Mouse (Mus musculus): ENCODE measurements around the gene Vps52.

DNA sequence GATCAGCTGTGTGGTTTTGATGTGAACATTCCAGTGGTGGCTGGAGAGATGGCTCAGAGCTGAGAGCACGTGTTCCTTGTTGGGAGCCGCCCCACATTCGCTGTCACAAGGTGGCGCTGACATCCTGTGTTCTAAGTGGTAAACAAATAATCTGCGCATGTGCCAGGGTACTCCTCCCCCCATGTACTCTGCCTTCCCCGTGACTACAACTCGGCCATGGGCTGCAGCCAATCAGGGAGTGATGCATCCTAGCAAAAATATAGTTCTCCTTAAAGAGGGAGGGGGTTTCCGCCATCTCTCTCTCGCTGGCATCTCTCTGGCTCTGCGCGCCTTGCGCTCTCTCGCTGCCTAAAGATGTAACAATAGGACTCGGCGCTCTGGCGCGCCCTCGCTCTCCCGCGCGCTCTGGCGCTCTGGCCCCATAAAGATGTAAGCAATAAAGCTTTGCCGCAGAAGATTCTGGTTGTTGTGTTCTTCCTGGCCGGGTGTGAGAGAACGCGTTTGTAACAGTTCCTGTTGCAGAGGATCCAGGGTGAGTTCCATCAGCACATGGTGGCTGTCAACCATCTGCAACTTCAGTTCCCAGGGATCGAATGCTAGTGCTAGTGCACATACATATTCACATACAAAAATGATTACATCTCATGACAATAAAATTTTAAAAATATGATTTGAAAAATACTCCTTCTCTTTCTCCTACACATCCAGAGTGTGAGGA, 25.7 kb downstream of the Vps52 start:
- TF ChIP-seq CTCF (IDR thresholded peaks at IDR 0.05; ENCODE audit: low read depth, low read length) (peak; percentile 51), POLR2A (IDR thresholded peaks at IDR 0.05; ENCODE audit: extremely low read depth, insufficient read depth, low read length) (0 out of 2 replicates have a peak, but pooled peaks have one; percentile 14)

Data from liver, adult 2 months (tissue).